In the genomic region with DNA sequence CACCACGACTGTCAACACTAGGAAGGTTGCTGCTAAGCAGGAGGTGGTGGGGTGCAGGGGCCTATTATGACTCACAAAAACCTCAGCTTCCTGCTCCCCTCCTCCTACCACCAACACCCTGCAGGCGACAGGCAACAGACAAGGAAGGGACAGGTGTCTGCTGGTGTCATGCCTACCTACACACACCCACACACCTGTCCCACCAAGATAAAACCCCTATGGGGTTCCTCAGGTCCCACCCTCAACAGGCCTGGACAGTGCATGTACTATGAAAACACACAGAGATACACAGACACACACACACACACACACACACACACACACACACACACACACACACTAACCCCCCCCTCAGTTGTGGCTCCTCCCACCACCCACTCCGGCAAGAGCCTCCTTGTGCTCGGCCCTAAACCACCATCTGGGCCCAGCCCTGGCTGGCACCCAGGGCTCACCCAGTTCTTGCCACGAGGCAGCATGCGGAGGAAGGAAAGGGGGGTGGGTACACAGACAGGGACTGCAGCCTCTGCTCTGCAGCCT, we compare ENCODE assay signal across 10 mouse cellular contexts. TPM values are rescaled to one million over a fixed set of nuclear protein-coding genes. Genes with fewer than 3 reads are reported as not detected.
DNase-seq lines count a peak whose midpoint lies in the region; ATAC-seq and TF ChIP-seq lines count a peak whose summit lies in the region.
"Had no signal": no experiment of that assay in that cellular context is flagged by ENCODE, and none has a peak within 500 bp of the region (broad histone marks: within the 10 kb centered on the region; RNA-seq: fewer than 3 reads in every experiment).

No protein-coding gene starts in this region.

- peak; percentile 93 for ATAC-seq in CD4-positive, CD25-positive, alpha-beta regulatory T cell, adult 4 months
- ATAC-seq in embryonic facial prominence, embryonic 15.5 days (ENCODE audit: insufficient number of reproducible peaks, low FRiP score, low TSS enrichment, low read depth) = 0 out of 2 replicates have a peak, but pooled peaks have one; percentile 13

- no peaks in the 10 kb centered on the region for H3K9me3 ChIP-seq in embryonic facial prominence, embryonic 15.5 days (replicated peaks)
- H3K9me3 ChIP-seq: stomach, embryonic 15.5 days had no signal

- peak; percentile 52 for DNase-seq in gastrocnemius, adult 2 months
- DNase-seq in gastrocnemius, adult 8-10 months (ENCODE audit: low spot score in 2 of 2) = no peak
- peak; percentile 42 for DNase-seq in lung, postnatal 25 days (ENCODE audit: low spot score)
- DNase-seq in thymus, adult 2 months = peak; percentile 81
- DNase-seq in kidney, postnatal 14 days = no peak
- no peak for DNase-seq in urinary bladder, postnatal 36 days (ENCODE audit: low spot score in 2 of 2)

- peaks cover 18% of the 10 kb centered on the region for H3K36me3 ChIP-seq in embryonic facial prominence, embryonic 15.5 days
- H3K36me3 ChIP-seq in thymus, adult 2 months (ENCODE audit: control insufficient read depth, insufficient read depth, low read length) = peaks cover 11% of the 10 kb centered on the region

- no peaks in the 10 kb centered on the region for H3K27me3 ChIP-seq in embryonic facial prominence, embryonic 15.5 days
- no peaks in the 10 kb centered on the region for H3K27me3 ChIP-seq in thymus, adult 2 months (ENCODE audit: control insufficient read depth, insufficient read depth, low read length)
- H3K27me3 ChIP-seq: stomach, embryonic 15.5 days had no signal

- 0 out of 2 replicates have a peak overlapping the region, but pooled peaks have one; percentile 13 for H3K27ac ChIP-seq in gastrocnemius, adult 2 months
- 0 out of 2 replicates have a peak overlapping the region, but pooled peaks have one; percentile 5 for H3K27ac ChIP-seq in embryonic facial prominence, embryonic 15.5 days (replicated peaks)
- peak overlapping the region; percentile 90 for H3K27ac ChIP-seq in thymus, adult 2 months (ENCODE audit: control insufficient read depth, insufficient read depth, low read length)
- H3K27ac ChIP-seq: stomach, embryonic 15.5 days had no signal

- intact Hi-C loops in gastrocnemius, adult 2 months (cut with DNase I) = no loop called here

- peaks cover 32% of the 10 kb centered on the region for H3K4me1 ChIP-seq in embryonic facial prominence, embryonic 15.5 days
- H3K4me1 ChIP-seq in thymus, adult 2 months (replicated peaks; ENCODE audit: control insufficient read depth, insufficient read depth, low read length) = peaks cover 66% of the 10 kb centered on the region

- TF ChIP-seq CTCF in gastrocnemius, adult 2 months (IDR thresholded peaks at IDR 0.05) = no peak
- peak; percentile 42; the same call in 1 of the 2 replicates for TF ChIP-seq CTCF in thymus, adult 2 months (IDR thresholded peaks at IDR 0.05; ENCODE audit: borderline replicate concordance, control insufficient read depth, extremely low read depth, insufficient read depth, low read length, poor library complexity)

- WGBS in embryonic facial prominence, embryonic 15.5 days = 52% methylated on average over 6 of the region's 6 CpGs
- WGBS in thymus, adult 2 months = 6% methylated on average over 6 of the region's 6 CpGs

- H3K4me2 ChIP-seq in embryonic facial prominence, embryonic 15.5 days (replicated peaks) = no peak overlapping the region
- H3K4me2 ChIP-seq: stomach, embryonic 15.5 days had no signal

- H3K4me3 ChIP-seq in gastrocnemius, adult 2 months = no peak overlapping the region; the same call in 1 of the 2 replicates
- no peak overlapping the region for H3K4me3 ChIP-seq in embryonic facial prominence, embryonic 15.5 days (replicated peaks)
- no peak overlapping the region for H3K4me3 ChIP-seq in thymus, adult 2 months (ENCODE audit: control insufficient read depth, insufficient read depth, low read length)
- H3K4me3 ChIP-seq: stomach, embryonic 15.5 days had no signal

- TF ChIP-seq POLR2A in thymus, adult 2 months (IDR thresholded peaks at IDR 0.05; ENCODE audit: control insufficient read depth, extremely low read depth, insufficient read depth, low read length, poor library complexity) = no peak

- H3K9ac ChIP-seq in embryonic facial prominence, embryonic 15.5 days = no peak overlapping the region
- H3K9ac ChIP-seq: stomach, embryonic 15.5 days had no signal

RNA-seq across cellular contexts. Expression of a gene that starts 5.1 kb away (rescaled TPM):
- total RNA-seq in gastrocnemius, adult 2 months (2021) = 10 to 100 TPM; 55.1 to 70.5 TPM
- total RNA-seq in gastrocnemius, adult 8-10 months (2022) = 100 to 1,000 TPM in 1 of 4 experiments, 10 to 100 TPM in 3; 64.8 to 105 (median 72.5) TPM
- 100 to 1,000 TPM in 1 of 2 experiments, 10 to 100 TPM in 1; 87.6 to 124 TPM for polyA plus RNA-seq in CD4-positive, CD25-positive, alpha-beta regulatory T cell, adult 4 months (2017; shearing (Covaris generic))
- 57.3 and 65.5 TPM in 2 replicates for polyA plus RNA-seq in embryonic facial prominence, embryonic 15.5 days (2015; fragmentation: Nextera tagmentation; extraction: Ambion mirVana)
- 899 TPM in 2 replicates for polyA plus RNA-seq in thymus, adult 2 months (2012; rRNA removed)

RNA-seq across cellular contexts. Expression of a gene that starts 12.5 kb away (rescaled TPM):
- not detected for total RNA-seq in gastrocnemius, adult 2 months (2021)
- total RNA-seq in gastrocnemius, adult 8-10 months (2022) = not detected
- not detected for polyA plus RNA-seq in CD4-positive, CD25-positive, alpha-beta regulatory T cell, adult 4 months (2017; shearing (Covaris generic))
- 0.55 and 0.91 TPM in 2 replicates for polyA plus RNA-seq in embryonic facial prominence, embryonic 15.5 days (2015; fragmentation: Nextera tagmentation; extraction: Ambion mirVana)
- polyA plus RNA-seq in thymus, adult 2 months (2012; rRNA removed) = 4.4 and 5.3 TPM in 2 replicates

RNA-seq across cellular contexts. Expression of a gene that starts 24.2 kb away (rescaled TPM):
- not detected for total RNA-seq in gastrocnemius, adult 2 months (2021)
- not detected for total RNA-seq in gastrocnemius, adult 8-10 months (2022)
- polyA plus RNA-seq in CD4-positive, CD25-positive, alpha-beta regulatory T cell, adult 4 months (2017; shearing (Covaris generic)) = not detected
- polyA plus RNA-seq in embryonic facial prominence, embryonic 15.5 days (2015; fragmentation: Nextera tagmentation; extraction: Ambion mirVana) = not detected in 2 replicates
- 0.82 and 2.7 TPM in 2 replicates for polyA plus RNA-seq in thymus, adult 2 months (2012; rRNA removed)
- polyA plus RNA-seq: large intestine, adult 2 months had no signal

RNA-seq across cellular contexts. Expression of a gene that starts 45.4 kb away (rescaled TPM):
- total RNA-seq in gastrocnemius, adult 2 months (2021) = 10 to 100 TPM; 12.7 to 16.1 TPM
- 10 to 100 TPM; 10.8 to 16.9 (median 13.5) TPM for total RNA-seq in gastrocnemius, adult 8-10 months (2022)
- 10 to 100 TPM; 23.5 to 40.7 TPM for polyA plus RNA-seq in CD4-positive, CD25-positive, alpha-beta regulatory T cell, adult 4 months (2017; shearing (Covaris generic))
- 73.0 and 79.9 TPM in 2 replicates for polyA plus RNA-seq in embryonic facial prominence, embryonic 15.5 days (2015; fragmentation: Nextera tagmentation; extraction: Ambion mirVana)
- 129 and 146 TPM in 2 replicates for polyA plus RNA-seq in thymus, adult 2 months (2012; rRNA removed)

RNA-seq across cellular contexts. Expression of a gene that starts 45.5 kb away (rescaled TPM):
- total RNA-seq in gastrocnemius, adult 2 months (2021) = 10 to 100 TPM; 40.9 to 41.4 TPM
- 10 to 100 TPM; 43.4 to 46.6 (median 45.1) TPM for total RNA-seq in gastrocnemius, adult 8-10 months (2022)
- polyA plus RNA-seq in CD4-positive, CD25-positive, alpha-beta regulatory T cell, adult 4 months (2017; shearing (Covaris generic)) = 100 to 1,000 TPM; 189 to 193 TPM
- 150 and 160 TPM in 2 replicates for polyA plus RNA-seq in embryonic facial prominence, embryonic 15.5 days (2015; fragmentation: Nextera tagmentation; extraction: Ambion mirVana)
- 351 and 370 TPM in 2 replicates for polyA plus RNA-seq in thymus, adult 2 months (2012; rRNA removed)

Comparison
In these comparisons a context has a peak if more than half of its experiments do, and no peak if none do; other contexts are left out.
1. DNase-seq: peak in gastrocnemius, adult 2 months (single experiment), lung, postnatal 25 days (single experiment) and thymus, adult 2 months (single experiment); none in gastrocnemius, adult 8-10 months (0 of 2), kidney, postnatal 14 days (single experiment) and urinary bladder, postnatal 36 days (0 of 2).
2. H3K27ac ChIP-seq: peak in every context shown above with its lines; median percentile 90 in thymus, adult 2 months; 13 in gastrocnemius, adult 2 months; 5 in embryonic facial prominence, embryonic 15.5 days.